Mouse (Mus musculus): ENCODE data around the gene Vmn2r12.
"Not testable (repeated sequence)": the region's sequence is repeated elsewhere in the genome, so short reads cannot be mapped to it uniquely, and the experiment has no call there.

Vmn2r12 gene

GRCm38 (mm10) chr5:109097850-109098249, at the start of gene Vmn2r12:
Gene Vmn2r12 (minus strand): TSS chr5:109097950.
- in situ Hi-C loops (cut with MboI, MseI): not testable (repeated sequence)

GRCm38 (mm10) chr5:109139546-109139945, 41.8 kb upstream of the Vmn2r12 start:
- in situ Hi-C loops (cut with MboI, MseI): loop anchor here in 1 of 2 experiments (25.0 kb wide), 1 partner anchor 823 kb away; no protein-coding TSS in a partner anchor

GRCm38 (mm10) chr5:109136731-109137130, 39.0 kb upstream of the Vmn2r12 start:
- in situ Hi-C loops (cut with MboI, MseI): loop anchor here in 1 of 2 experiments (25.0 kb wide), 1 partner anchor 826 kb away; no protein-coding TSS in a partner anchor

- in situ Hi-C loops (cut with MboI, MseI): not testable (repeated sequence)
These were observed 1.3 kb downstream of the Vmn2r12 start for GRCm38 (mm10) chr5:109096482-109096881.

GRCm38 (mm10) chr5:109072016-109072415, 25.7 kb downstream of the Vmn2r12 start:
- in situ Hi-C loops (cut with MboI, MseI): not testable (repeated sequence)

GRCm38 (mm10) chr5:109059469-109059868, 38.3 kb downstream of the Vmn2r12 start, which contains the start of gene Vmn2r11:
Gene Vmn2r11 (minus strand): TSS chr5:109059569.
- in situ Hi-C loops (cut with MboI, MseI): not testable (repeated sequence)

- in situ Hi-C loops (cut with MboI, MseI): no loop called here
These were observed 42.5 kb downstream of the Vmn2r12 start for GRCm38 (mm10) chr5:109055286-109055685.

All from T-helper 17 cell (primary cell).